Mouse (Mus musculus): ENCODE results near the gene Foxred1.

Foxred1 gene

DNA sequence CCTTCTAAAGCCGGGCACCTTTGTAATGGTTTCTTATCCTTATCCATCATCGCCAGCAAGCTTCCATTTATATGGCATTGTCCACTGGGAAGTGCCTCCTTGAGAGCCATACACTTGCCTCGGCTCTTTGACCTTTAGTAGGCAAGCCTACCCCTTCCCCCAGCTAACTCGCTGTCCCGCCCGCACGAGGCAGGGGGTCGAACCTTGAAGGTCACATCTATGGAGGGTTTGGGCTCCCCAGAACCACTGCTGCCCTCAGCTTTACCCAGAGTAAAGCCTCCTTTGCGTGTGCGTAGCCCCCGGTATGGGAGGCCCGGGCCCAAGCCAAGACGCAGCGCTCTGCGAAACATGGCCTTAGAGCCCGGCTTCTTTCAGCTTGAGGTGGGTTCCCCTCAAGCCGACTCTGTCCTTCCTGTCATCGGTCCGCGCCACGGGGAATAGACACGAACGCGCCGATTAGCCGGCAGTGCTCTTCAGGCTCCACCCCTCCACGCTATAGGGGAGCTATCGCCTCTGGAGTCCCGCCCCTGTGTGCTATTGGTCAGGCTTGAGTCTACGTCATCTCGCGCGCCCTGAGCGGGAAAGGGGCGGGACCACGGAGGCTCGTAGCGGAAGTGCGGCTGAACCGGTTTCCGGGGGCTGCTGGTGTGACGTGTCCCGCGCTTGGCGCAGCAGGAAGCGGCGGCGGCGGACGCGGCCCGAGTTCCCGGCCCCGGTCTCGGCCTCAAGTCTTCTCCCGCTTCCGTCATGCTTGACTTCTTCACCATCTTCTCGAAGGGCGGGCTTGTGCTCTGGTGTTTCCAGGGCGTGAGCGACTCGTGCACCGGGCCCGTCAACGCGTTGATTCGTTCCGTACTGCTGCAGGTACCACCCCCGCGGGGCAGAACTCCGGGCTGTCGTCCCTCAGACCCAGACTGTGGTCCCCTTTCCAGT, at the start of gene Foxred1:
Gene Foxred1, minus strand, starts transcription at position 514 of the 933 bp plus-strand sequence.
- in situ Hi-C loops (cut with MboI; ENCODE audit: unreplicated experiment in 2 of 2): loop anchor here (5.0 kb wide), 2 partner anchors 34 to 56 kb away; partner anchors contain the start of genes Fam118b (in 2 of the 2), Rpusd4 (in 2 of the 2) and Dcps (in 1 of the 2)

DNA sequence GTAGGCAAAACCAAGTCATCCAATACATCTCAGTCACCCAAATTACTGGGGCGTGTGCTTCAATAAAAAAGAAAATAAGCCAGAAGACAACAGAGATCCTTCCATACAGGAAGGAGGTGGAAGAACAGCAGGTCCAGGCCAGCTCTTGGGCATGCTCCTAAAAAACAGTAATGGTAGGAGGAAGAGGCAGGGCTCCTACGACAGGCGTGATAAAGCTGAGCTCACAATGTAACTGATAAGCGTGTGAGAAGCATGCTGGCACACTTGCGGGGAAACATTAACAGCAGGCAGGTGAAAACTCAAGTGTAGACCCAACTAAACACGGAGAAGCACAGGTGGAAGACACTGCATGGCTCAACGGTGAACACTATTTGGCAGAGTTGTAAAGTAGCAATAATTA, 46.5 kb upstream of the Foxred1 start:
- in situ Hi-C loops (cut with MboI; ENCODE audit: unreplicated experiment in 2 of 2): loop anchor here (25.0 kb wide), 1 partner anchor 1980 kb away; no protein-coding TSS in a partner anchor

DNA sequence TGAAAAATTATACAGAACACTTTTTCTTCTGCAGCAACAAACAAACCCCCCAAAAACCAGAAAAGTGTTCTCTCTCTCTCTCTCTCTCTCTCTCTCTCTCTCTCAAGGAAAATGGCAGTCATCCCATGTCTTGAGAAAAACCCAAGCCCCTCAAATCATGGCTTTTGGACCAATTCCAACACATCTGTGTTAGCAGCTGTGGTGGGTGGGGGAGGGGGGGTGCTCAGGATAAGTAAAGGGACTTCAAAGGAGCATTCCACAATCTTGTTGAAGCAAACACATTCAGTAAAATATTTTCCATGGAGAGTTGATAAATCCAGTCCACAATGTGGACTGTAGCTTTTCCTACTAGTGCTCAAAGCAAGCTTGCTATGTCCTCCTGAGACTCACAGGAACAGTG, 38.6 kb upstream of the Foxred1 start:
- in situ Hi-C loops (cut with MboI; ENCODE audit: unreplicated experiment in 2 of 2): no loop called here

DNA sequence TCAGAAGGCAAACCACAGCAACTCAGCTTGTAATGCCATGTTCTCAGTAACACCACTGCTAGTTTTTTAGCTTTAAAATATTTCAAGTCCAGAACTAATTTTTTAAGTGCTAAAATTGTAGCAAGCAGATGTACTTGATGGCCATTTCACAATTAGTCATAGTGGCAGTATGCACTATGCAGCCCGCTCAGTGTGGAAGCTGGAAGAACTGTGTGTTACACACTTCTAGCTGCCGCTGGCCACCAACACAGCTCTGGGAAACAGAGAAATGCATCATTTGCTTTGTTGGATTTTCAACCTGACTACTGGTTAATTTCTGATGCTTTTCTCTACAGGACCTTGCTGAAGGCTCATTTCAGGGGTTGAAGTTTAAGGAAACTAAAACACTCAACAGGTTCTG, 36.5 kb upstream of the Foxred1 start:
- in situ Hi-C loops (cut with MboI; ENCODE audit: unreplicated experiment in 2 of 2): no loop called here

DNA sequence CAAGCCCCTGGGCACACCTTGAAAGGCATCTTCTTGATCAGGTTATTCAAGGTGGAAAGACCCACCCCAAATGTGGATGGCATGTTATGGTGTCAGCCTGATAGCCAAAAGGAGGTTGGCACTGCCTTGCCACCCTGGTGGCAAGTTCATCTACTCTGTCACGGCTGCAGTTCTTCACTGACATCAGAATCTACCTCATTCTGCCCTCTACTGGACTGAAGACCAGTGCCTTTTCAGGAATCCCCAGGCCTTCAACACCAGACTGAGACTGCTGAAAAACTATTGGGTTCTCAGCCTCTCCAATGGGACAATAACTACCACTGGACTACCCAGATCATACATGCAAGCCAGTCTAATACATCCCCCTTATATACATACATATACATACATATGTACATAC, 28.9 kb upstream of the Foxred1 start:
- in situ Hi-C loops (cut with MboI; ENCODE audit: unreplicated experiment in 2 of 2): no loop called here

DNA sequence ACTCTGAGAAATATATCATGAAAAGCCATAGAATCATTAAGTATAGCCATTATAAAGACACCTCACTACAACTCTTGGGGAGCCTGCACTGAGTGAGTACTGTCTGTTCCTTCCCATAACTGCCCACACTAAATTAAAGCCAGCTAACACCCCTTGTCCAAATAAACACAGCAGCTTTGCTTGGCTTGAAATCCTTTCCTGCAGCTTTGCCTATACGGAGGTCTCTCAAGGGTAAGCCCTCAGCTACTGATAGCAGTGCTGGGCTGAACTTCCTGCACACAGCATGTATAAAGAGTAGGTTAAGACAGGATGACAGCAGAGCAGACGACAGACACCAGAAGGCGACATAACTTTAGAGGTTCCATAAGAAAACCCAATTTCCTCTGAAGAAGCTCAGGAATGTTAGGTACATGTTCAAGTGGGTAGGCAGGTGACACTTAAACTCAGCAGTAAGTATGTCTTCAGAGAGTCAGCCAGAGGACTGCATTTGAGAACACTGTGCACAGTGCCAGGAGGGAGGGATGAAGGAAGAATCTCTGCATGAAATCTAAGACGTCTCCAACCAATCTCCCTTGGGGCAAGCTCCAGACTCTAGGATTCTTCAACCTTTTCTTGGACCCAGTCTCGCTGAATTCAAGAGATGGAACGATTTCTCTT, 28.2 kb upstream of the Foxred1 start:
- in situ Hi-C loops (cut with MboI; ENCODE audit: unreplicated experiment in 2 of 2): no loop called here

DNA sequence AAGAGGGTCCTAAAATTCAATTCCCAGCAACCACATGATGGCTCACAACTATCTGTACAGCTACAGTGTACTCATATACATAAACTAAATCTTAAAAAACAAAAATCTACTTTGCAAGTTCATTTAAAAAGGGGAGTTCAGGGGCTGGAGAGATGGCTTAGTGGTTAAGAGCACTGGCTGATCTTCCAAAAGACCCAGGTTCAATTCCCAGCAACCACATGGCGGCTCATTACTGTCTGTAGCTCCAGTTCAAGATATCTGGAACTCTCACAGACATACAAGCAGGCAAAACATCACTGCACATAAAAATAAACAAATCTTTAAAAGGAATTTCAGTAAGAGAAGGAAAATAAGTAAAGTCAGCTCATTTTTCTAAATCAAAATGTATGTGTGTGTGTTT, 27.5 kb upstream of the Foxred1 start:
- in situ Hi-C loops (cut with MboI; ENCODE audit: unreplicated experiment in 2 of 2): no loop called here

DNA sequence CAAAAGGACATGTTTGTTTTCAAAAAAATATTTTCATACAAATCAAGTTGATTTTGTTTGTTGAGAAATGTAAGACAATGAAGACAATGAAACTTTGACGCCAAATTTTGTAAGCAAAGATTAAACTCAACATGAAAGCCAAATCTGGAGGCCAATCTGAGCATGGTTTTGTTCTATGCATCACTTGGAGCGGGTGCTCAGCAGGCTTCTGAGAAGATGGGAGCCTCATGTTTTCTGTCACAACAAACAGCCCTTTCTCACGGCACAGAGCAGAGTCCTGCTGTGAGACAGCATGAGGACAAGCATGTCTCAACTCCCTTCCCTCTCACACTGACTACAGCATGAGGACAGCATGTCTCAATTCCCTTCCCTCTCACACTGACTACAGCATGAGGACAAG, 25.1 kb upstream of the Foxred1 start:
- in situ Hi-C loops (cut with MboI; ENCODE audit: unreplicated experiment in 2 of 2): no loop called here

DNA sequence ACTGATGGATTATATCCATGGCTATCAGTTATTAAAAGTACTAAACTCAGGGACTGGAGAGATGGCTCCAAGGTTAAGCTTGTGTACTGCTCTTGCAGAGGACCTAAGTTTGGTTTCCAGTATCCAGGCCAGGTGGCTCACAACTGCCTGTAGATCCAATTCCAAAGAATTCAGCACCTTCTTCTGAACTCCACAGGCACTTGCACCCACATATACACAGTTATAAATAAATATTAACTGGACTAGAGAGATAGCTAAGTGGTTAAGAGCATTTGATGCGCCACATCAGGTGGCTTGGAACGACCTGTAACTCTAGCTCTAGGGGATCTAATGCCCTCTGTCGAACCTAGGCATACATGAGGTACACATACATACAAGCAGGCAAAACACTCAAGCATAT, 17.8 kb upstream of the Foxred1 start:
- in situ Hi-C loops (cut with MboI; ENCODE audit: unreplicated experiment in 2 of 2): no loop called here

DNA sequence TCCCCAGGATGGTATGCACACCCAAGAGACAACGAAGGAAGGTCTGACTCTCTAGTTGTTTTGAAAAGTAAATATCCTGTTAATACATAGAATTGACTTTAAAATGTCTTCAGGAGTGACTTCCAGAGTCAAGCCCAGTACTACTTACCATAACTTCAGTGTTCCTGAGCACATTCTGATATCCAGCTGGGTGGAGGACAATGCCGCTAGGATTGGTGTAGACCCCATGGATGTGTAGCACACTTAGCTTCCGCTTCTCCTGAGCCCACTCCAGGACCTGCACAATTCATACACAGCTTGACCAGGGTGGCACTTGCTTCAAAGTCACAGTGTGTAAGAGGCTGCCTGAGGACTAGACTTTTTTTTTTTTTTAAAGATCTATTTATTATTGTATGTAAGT, 12.6 kb upstream of the Foxred1 start:
- in situ Hi-C loops (cut with MboI; ENCODE audit: unreplicated experiment in 2 of 2): no loop called here

DNA sequence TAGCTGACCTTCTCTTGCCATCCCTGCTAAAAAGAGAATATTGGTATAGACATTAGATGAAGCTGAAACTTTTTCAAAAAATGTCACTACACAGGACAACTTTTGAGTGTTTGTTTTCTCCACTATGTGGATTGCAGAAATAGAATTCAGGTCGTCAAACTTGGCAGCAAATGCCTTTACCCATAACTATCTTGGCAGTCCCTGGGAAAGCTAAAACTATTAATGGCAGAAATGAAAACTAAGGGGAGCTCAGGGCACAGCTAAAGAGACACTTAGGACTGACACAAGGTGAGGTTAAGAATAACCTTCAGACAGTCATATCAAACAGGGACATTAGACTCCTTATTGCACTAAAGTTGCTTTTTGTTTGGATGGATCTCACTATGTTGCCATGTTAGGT, 7.1 kb upstream of the Foxred1 start:
- in situ Hi-C loops (cut with MboI; ENCODE audit: unreplicated experiment in 2 of 2): no loop called here

DNA sequence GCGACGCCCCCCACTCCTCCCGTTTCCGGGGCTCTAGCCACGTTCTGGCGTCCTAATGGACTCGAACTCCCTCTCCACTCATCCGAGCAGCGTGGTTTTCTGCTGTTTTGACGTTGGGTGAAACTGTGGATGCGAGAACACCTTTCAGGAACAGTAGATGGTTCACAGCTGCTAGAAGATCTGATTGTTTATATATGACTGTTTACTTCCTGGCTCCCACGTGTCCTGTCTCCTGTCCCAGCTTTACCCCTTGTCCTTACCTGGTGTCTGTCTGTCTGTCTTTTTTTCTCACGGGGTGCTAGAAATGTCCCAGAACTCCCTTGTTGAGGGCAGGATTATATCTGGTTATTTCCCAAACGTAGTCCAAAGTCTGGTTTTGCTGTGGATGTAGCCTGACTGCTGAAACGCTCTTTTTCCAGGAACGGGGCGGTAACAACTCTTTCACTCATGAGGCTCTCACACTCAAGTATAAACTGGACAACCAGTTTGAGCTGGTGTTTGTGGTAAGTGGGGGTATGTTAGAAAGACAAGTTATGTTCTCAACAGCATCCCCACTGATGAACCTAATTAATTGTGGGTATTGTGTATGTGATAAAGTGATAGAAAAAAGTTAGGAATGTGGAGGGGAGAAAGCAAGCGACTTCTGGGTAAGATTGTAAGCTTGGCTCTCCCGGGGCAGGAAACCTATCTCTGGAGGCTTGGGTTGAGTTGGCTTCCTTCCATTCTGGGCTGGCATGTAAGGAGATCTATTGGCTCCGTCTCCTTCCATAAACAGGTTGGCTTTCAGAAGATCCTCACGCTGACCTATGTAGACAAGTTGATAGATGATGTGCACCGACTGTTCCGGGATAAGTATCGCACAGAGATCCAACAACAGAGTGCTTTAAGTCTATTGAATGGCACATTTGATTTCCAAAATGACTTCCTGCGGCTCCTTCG, 987 bp upstream of the Foxred1 start:
- in situ Hi-C loops (cut with MboI; ENCODE audit: unreplicated experiment in 2 of 2): loop anchor here (5.0 kb wide), 2 partner anchors 35 to 55 kb away; partner anchors contain the start of genes Fam118b (in 2 of the 2), Rpusd4 (in 2 of the 2) and Dcps (in 1 of the 2)

DNA sequence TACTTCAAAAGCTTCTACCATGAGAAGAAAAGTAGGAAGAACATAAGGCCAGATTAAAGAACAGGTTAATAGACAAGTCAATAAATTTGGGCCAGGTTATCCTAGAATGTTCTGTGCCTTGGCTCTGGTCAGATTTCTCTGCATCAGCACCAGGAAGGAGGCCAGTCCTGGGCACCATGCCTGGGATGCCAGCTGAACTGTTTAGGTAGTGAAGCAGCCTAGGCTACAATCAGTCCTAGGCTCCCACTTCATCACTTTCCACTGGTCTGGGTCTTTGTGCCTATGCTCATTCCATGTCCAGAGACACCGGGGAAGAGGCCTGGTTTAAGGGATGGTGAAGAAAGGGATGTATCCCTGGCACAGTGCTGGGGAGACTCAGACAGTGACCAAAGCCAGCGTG, 6.4 kb downstream of the Foxred1 start:
- in situ Hi-C loops (cut with MboI; ENCODE audit: unreplicated experiment in 2 of 2): loop anchor here in 1 of 2 experiments (10.0 kb wide), 1 partner anchor 360 kb away; no protein-coding TSS in a partner anchor

DNA sequence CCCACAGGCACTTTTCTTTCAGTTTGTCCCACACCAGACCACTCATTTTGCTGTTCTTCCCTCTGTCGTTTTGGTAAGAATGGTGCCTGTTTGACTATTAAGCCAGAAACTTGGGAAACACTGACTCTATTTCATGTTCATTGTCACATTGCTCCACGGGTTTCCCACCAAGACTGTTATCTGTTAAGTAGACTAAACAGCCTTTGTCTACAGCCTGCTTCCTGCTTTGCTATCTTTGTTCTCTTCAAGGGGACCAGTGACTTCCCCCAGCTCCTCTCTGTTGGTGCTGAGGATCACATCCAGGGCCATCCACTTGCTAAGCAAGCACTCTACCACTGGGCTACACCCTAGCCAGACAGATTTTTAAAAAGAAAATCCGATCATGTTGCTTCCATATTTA, 7.3 kb downstream of the Foxred1 start:
- in situ Hi-C loops (cut with MboI; ENCODE audit: unreplicated experiment in 2 of 2): loop anchor here in 1 of 2 experiments (10.0 kb wide), 1 partner anchor 361 kb away; no protein-coding TSS in a partner anchor

DNA sequence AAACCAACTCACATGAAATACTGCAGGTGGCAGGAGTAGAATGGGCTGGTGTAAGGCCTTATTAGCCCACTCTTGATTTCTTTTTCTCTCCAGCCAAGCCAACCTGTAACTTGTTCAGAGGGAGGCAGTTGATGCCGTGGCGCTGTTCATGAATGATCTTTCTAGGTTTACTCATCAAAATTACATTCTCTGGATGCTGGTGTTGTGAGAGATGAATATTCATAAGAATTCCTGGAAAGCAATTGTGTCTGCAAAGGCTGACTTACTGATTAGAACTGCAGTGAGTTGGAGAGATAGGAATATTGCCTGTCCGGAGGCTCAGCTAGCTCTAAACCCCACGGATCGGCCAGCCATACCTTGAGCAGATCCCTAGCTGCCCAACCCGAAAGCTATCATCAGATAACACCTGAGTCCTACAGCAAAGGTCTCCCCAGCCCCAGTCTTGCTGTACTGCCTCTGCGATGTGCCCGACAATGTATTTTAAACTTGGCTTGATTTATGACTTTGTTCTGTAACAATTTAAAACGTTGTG, 10.3 kb downstream of the Foxred1 start:
- in situ Hi-C loops (cut with MboI; ENCODE audit: unreplicated experiment in 2 of 2): loop anchor here in 1 of 2 experiments (10.0 kb wide), 1 partner anchor 364 kb away; no protein-coding TSS in a partner anchor

DNA sequence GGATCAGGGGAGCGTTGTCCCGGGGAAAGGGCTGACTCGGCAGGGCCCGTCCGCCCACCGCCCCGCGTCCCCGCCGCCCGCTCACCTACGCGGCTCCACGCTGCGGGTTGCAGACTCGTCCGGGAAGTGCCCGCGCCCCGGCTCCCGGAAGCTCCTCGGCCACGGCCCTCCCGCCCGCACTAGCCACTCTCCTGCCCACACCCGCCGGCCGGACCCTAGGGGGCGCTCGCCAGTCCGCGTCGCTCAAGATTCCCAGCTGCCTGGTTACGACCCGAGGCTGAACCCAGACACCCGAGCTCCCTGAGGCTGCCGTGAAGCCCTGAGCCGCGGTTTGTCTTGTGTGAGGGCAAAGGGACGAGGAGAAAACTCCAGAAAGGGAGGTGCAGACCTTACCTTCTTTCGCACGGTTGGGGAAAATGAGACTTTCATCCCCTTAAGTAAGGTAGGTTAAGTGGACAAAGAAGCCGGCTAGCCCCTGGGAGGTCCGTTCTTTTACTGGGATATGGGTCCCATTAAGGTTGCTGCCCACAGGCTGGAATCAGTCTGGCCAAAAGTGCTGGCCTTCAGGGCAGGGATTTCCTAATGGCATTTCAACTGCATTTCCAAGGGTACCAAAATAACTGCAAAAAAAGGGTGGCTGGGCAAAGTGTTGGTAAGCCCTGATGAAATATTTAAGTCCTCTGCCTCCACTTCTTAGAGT, 10.9 kb downstream of the Foxred1 start, which contains the start of the genes Srpr and Tirap:
Gene Srpr, plus strand, starts transcription at position 404 of the 700 bp plus-strand sequence.
Gene Tirap, minus strand, starts transcription at position 520 of the 700 bp plus-strand sequence.
- in situ Hi-C loops (cut with MboI; ENCODE audit: unreplicated experiment in 2 of 2): loop anchor here in 1 of 2 experiments (10.0 kb wide), 1 partner anchor 365 kb away; no protein-coding TSS in a partner anchor

DNA sequence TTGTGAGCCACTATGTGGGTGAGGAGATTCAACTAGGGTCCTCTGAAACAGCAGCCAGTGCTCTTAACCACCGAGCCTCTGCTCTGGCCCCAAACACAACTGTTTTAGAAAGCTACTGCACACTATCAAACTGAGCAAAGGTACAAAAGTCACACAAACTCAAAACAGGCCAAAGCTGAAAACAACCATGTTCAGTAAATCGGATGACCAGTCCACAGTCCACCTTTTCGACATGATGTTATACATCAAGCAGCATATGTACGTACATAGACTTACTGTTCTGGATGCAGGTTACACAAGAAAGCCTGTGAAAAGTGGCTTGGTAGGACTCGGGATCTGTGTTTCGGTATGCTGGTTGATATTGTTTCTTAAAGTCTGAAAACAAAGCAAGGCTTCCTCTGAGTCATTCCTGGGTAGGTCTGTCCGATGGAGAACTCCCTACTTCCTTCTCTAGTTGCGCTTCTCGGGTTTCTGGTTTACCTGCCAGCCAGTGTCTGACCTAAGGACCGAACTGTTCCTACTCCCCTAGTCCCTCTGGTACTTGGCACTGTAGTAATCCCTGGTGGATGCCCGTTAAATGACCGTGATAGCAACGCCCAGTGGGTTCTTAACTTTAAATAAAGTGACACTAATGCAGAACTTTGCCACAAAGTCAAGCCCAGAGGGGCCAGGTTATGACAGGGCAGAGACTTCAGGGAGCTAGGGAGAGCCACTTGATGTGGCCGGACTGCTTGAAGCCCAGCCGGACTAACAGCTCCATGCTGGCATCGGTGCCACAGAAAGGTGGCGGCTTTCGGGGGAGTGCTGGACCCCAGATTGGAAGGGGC, 11.7 kb downstream of the Foxred1 start:
- in situ Hi-C loops (cut with MboI; ENCODE audit: unreplicated experiment in 2 of 2): no loop called here

DNA sequence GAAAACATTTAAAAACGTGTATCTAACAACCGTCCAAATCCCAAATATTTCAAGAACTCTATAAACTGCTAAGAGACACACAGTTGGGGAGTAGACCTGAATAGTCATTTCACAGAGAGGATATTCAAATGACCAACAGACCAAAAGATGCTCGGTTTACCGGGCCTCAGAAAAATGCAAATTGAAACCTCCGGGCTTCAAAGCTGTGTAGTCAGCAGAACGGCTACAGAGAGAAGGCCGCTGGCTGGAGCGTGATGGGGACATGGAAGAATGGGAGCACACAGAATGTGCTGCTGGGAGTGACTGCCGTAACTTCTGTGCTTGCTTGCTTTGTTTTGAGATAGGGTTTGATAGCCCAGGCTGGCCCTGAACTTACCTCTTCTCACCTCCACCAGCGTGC, 12.5 kb downstream of the Foxred1 start:
- in situ Hi-C loops (cut with MboI; ENCODE audit: unreplicated experiment in 2 of 2): no loop called here

Data from v-Abl transformed pro-B cells (cell line).